Mouse (Mus musculus) E14TG2a.4 (cell line): ENCODE data around the gene Rps19.
"Not testable (repeated sequence)": the region's sequence is repeated elsewhere in the genome, so short reads cannot be mapped to it uniquely, and the experiment has no call there.

Experiments used
- CTCF ChIP-seq: conservative IDR thresholded peaks from 2 replicates; pipeline ENCODE4 v1.5.1; 2014; ENCODE audit warnings: low read length
- POU5F1 ChIP-seq: IDR thresholded peaks from 2 replicates; pipeline ENCODE4 v1.6.1; 2014; ENCODE audit warnings: low read length, borderline replicate concordance

DNA sequence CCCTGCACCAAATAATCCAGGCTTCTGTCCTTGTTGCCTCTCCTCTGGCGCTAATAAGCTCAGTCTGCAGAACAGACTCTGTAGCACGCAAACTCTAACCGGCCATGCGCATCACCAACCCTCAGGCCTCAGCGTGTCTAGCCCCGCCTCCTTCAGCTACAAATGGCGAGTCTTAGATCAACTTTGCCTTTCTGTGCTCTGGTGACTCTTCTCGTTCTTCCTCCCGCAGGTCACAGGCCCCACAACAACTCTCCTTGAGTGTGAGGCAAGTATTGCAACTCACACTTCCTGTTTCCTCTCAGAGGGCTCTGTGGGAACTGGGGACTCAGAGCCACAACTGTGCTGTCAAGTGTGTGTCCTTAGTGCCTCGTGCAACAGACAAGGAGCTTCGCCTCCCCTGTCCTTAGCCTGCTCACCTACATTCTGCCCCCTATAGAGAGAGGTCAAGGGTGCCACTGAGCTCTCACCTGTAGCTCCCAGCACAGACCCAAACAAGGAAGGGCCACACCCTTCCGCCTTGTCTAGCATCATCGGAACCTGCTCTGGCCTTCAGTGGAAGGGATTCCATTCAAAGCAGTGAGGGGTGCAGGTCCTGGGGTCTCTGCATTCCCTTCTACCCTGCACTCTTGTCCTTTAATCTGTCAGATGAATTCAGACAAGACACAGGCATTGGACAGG is 45.3 kb upstream of the Rps19 start:
- TF ChIP-seq CTCF, POU5F1: not testable (repeated sequence)
